Comparison of ENCODE assay signal across 17 mouse cellular contexts in the genomic region with DNA sequence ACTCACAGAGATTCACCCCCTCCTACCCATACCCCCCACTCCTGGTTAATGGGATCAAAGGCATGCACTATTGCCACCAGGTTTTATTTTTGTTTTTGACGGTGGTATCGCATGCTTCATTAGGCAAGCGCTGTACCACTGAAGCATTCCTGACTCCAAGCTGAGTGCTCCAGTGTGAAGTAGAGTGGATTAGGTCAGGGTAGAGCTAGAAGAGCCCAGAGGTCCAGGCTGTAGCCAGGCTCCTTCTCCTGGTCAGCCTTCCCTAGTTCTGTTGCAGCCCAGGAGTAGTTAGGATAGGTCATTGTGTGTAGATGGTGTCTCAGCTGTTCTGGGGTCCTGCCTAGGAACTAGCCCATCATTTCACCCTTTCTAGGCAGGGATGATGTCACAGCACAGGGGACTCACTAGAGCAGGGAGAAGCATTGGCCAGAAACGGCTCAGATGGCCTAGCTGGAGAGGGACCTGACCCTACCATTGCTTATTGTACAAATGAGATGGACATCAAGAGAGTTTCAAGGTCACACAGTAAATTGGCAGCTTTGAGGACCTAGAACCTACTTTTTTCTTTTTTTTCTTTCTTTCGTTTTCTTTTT. TPM values are rescaled to one million over a fixed set of nuclear protein-coding genes. Genes with fewer than 3 reads are reported as not detected.
DNase-seq lines count a peak whose midpoint lies in the region; ATAC-seq and TF ChIP-seq lines count a peak whose summit lies in the region.
"Had no signal": no experiment of that assay in that cellular context is flagged by ENCODE, and none has a peak within 500 bp of the region (broad histone marks: within the 10 kb centered on the region; RNA-seq: fewer than 3 reads in every experiment).

No protein-coding gene starts in this region.

- peaks cover 31% of the 10 kb centered on the region for H3K36me3 ChIP-seq in embryonic facial prominence, embryonic 15.5 days
- peaks cover 37% of the 10 kb centered on the region for H3K36me3 ChIP-seq in embryonic facial prominence, embryonic 10.5 days (replicated peaks)
- H3K36me3 ChIP-seq in kidney, adult 2 months (ENCODE audit: control insufficient read depth, insufficient read depth, low read length), result peaks cover 2% of the 10 kb centered on the region
- peaks cover 11% of the 10 kb centered on the region; the same call in 1 of the 2 replicates for H3K36me3 ChIP-seq in midbrain, embryonic 11.5 days (ENCODE audit: control insufficient read depth, insufficient read depth, low read length)
- H3K36me3 ChIP-seq in midbrain, embryonic 13.5 days, result peaks cover 24% of the 10 kb centered on the region

- no peaks in the 10 kb centered on the region for H3K27me3 ChIP-seq in embryonic facial prominence, embryonic 15.5 days
- no peaks in the 10 kb centered on the region for H3K27me3 ChIP-seq in embryonic facial prominence, embryonic 10.5 days (replicated peaks; ENCODE audit: low read depth, poor library complexity, severe bottlenecking)
- no peaks in the 10 kb centered on the region for H3K27me3 ChIP-seq in kidney, adult 2 months (replicated peaks; ENCODE audit: control insufficient read depth, insufficient read depth, low read length)
- H3K27me3 ChIP-seq in midbrain, embryonic 11.5 days (ENCODE audit: control insufficient read depth, insufficient read depth, low read length), result no peaks in the 10 kb centered on the region
- no peaks in the 10 kb centered on the region for H3K27me3 ChIP-seq in midbrain, embryonic 13.5 days
- H3K27me3 ChIP-seq: forebrain, embryonic 12.5 days; hindbrain, embryonic 15.5 days; limb, embryonic 12.5 days; neural tube, embryonic 13.5 days; Patski had no signal

- H3K27ac ChIP-seq in embryonic facial prominence, embryonic 15.5 days (replicated peaks), result 0 out of 2 replicates have a peak overlapping the region, but pooled peaks have one; percentile 44
- H3K27ac ChIP-seq in embryonic facial prominence, embryonic 10.5 days (replicated peaks), result no peak overlapping the region
- H3K27ac ChIP-seq in kidney, adult 2 months (ENCODE audit: insufficient read depth, low read depth, low read length), result peak overlapping the region; percentile 87
- no peak overlapping the region for H3K27ac ChIP-seq in midbrain, embryonic 11.5 days (ENCODE audit: low read depth, low read length)
- no peak overlapping the region for H3K27ac ChIP-seq in midbrain, embryonic 13.5 days
- H3K27ac ChIP-seq in olfactory bulb, adult 2 months (ENCODE audit: insufficient read depth, low read depth, low read length), result peak overlapping the region; percentile 13
- no peak overlapping the region for H3K27ac ChIP-seq in left cerebral cortex, adult 2 months
- H3K27ac ChIP-seq: forebrain, embryonic 12.5 days; hindbrain, embryonic 15.5 days; limb, embryonic 12.5 days; midbrain, embryonic 10.5 days; neural tube, embryonic 13.5 days had no signal

- H3K9ac ChIP-seq in embryonic facial prominence, embryonic 15.5 days, result no peak overlapping the region
- H3K9ac ChIP-seq in midbrain, embryonic 11.5 days (ENCODE audit: low read length), result no peak overlapping the region
- no peak overlapping the region for H3K9ac ChIP-seq in midbrain, embryonic 13.5 days (replicated peaks)
- H3K9ac ChIP-seq: forebrain, embryonic 12.5 days; hindbrain, embryonic 15.5 days; limb, embryonic 12.5 days; neural tube, embryonic 13.5 days had no signal

- intact Hi-C loops in left cerebral cortex, adult 2 months (cut with DNase I), result no loop called here

- H3K9me3 ChIP-seq in embryonic facial prominence, embryonic 15.5 days (replicated peaks), result no peaks in the 10 kb centered on the region
- H3K9me3 ChIP-seq in embryonic facial prominence, embryonic 10.5 days, result no peaks in the 10 kb centered on the region
- H3K9me3 ChIP-seq in midbrain, embryonic 11.5 days (ENCODE audit: control insufficient read depth, low read length), result no peaks in the 10 kb centered on the region
- no peaks in the 10 kb centered on the region for H3K9me3 ChIP-seq in midbrain, embryonic 13.5 days
- H3K9me3 ChIP-seq: forebrain, embryonic 12.5 days; hindbrain, embryonic 15.5 days; limb, embryonic 12.5 days; midbrain, embryonic 10.5 days; neural tube, embryonic 13.5 days had no signal

- 66% methylated on average over 5 of the region's 5 CpGs for WGBS in embryonic facial prominence, embryonic 15.5 days
- 77% methylated on average over 5 of the region's 5 CpGs for WGBS in embryonic facial prominence, embryonic 10.5 days
- WGBS in kidney, adult 2 months, result 30% methylated on average over 5 of the region's 5 CpGs
- WGBS in midbrain, embryonic 11.5 days, result 79% methylated on average over 5 of the region's 5 CpGs
- 73% methylated on average over 5 of the region's 5 CpGs for WGBS in midbrain, embryonic 13.5 days
- WGBS in olfactory bulb, adult 2 months, result 49% methylated on average over 5 of the region's 5 CpGs

- H3K4me1 ChIP-seq in embryonic facial prominence, embryonic 15.5 days, result peaks cover 16% of the 10 kb centered on the region
- H3K4me1 ChIP-seq in embryonic facial prominence, embryonic 10.5 days, result no peaks in the 10 kb centered on the region
- H3K4me1 ChIP-seq in kidney, adult 2 months (ENCODE audit: control insufficient read depth, insufficient read depth, low read length), result peaks cover 28% of the 10 kb centered on the region
- H3K4me1 ChIP-seq in midbrain, embryonic 11.5 days (ENCODE audit: control insufficient read depth, insufficient read depth, low read length), result no peaks in the 10 kb centered on the region
- H3K4me1 ChIP-seq in midbrain, embryonic 13.5 days (replicated peaks), result no peaks in the 10 kb centered on the region
- H3K4me1 ChIP-seq in olfactory bulb, adult 2 months (ENCODE audit: control insufficient read depth, insufficient read depth, low read length), result peaks cover 31% of the 10 kb centered on the region
- H3K4me1 ChIP-seq: forebrain, embryonic 12.5 days; hindbrain, embryonic 15.5 days; limb, embryonic 12.5 days; neural tube, embryonic 13.5 days had no signal

- no peak overlapping the region for H3K4me2 ChIP-seq in embryonic facial prominence, embryonic 15.5 days (replicated peaks)
- no peak overlapping the region for H3K4me2 ChIP-seq in midbrain, embryonic 11.5 days
- H3K4me2 ChIP-seq in midbrain, embryonic 13.5 days (replicated peaks), result no peak overlapping the region
- H3K4me2 ChIP-seq: forebrain, embryonic 12.5 days; hindbrain, embryonic 15.5 days; limb, embryonic 12.5 days; neural tube, embryonic 13.5 days had no signal

- DNase-seq in embryonic facial prominence, embryonic 10.5 days (ENCODE audit: low spot score), result no peak
- peak; percentile 52 for DNase-seq in kidney, adult 2 months
- no peak for DNase-seq in kidney, postnatal 36 days
- peak; percentile 74 for DNase-seq in midbrain, embryonic 11.5 days (ENCODE audit: low spot score, missing footprints)
- no peak for DNase-seq in left cerebral cortex, adult 2 months (ENCODE audit: extremely low spot score in 1 of 2, low spot score in 2 of 2)
- DNase-seq: cerebellum, postnatal 10 days; right cerebral cortex, postnatal 14 days had no signal

- H3K4me3 ChIP-seq in embryonic facial prominence, embryonic 15.5 days (replicated peaks), result no peak overlapping the region
- H3K4me3 ChIP-seq in embryonic facial prominence, embryonic 10.5 days, result no peak overlapping the region
- no peak overlapping the region for H3K4me3 ChIP-seq in kidney, adult 2 months (ENCODE audit: insufficient read depth, low read depth, low read length)
- H3K4me3 ChIP-seq in midbrain, embryonic 11.5 days (ENCODE audit: low read depth, low read length), result no peak overlapping the region
- no peak overlapping the region for H3K4me3 ChIP-seq in midbrain, embryonic 13.5 days (replicated peaks)
- no peak overlapping the region for H3K4me3 ChIP-seq in olfactory bulb, adult 2 months (ENCODE audit: insufficient read depth, low read depth, low read length)
- H3K4me3 ChIP-seq in left cerebral cortex, adult 2 months, result no peak overlapping the region
- H3K4me3 ChIP-seq: forebrain, embryonic 12.5 days; hindbrain, embryonic 15.5 days; limb, embryonic 12.5 days; midbrain, embryonic 10.5 days; neural tube, embryonic 13.5 days had no signal

- TF ChIP-seq POLR2A in kidney, adult 2 months (IDR thresholded peaks at IDR 0.05; ENCODE audit: low read depth, low read length), result no peak
- TF ChIP-seq POLR2A in olfactory bulb, adult 2 months (IDR thresholded peaks at IDR 0.05; ENCODE audit: insufficient read depth, low read depth, low read length), result no peak

- TF ChIP-seq CTCF in kidney, adult 2 months (conservative IDR thresholded peaks at IDR 0.05; ENCODE audit: insufficient read depth, insufficient read length, low read depth, low read length), result no peak
- no peak for TF ChIP-seq CTCF in olfactory bulb, adult 2 months (IDR thresholded peaks at IDR 0.05; ENCODE audit: insufficient read depth, low read depth, low read length)
- TF ChIP-seq CTCF in left cerebral cortex, adult 2 months (IDR thresholded peaks at IDR 0.05), result no peak

- no peak for ATAC-seq in embryonic facial prominence, embryonic 15.5 days (ENCODE audit: insufficient number of reproducible peaks, low FRiP score, low TSS enrichment, low read depth)
- ATAC-seq in midbrain, embryonic 11.5 days (ENCODE audit: low FRiP score), result no peak
- ATAC-seq in midbrain, embryonic 13.5 days, result no peak
- ATAC-seq: activated CD4-positive, CD25-positive, alpha-beta regulatory T cell, adult 4 months had no signal

RNA-seq across cellular contexts. Expression of a gene that starts 13.5 kb away (rescaled TPM):
- polyA plus RNA-seq in embryonic facial prominence, embryonic 15.5 days (2015; fragmentation: Nextera tagmentation; extraction: Ambion mirVana), result 31.4 and 33.8 TPM in 2 replicates
- 20.1 and 20.3 TPM in 2 replicates for polyA plus RNA-seq in embryonic facial prominence, embryonic 10.5 days (2016; fragmentation: Nextera tagmentation; extraction: Ambion mirVana)
- polyA plus RNA-seq in kidney, adult 2 months (2012; rRNA removed), result 31.6 and 40.3 TPM in 2 replicates
- polyA plus RNA-seq in midbrain, embryonic 11.5 days (2014; fragmentation: Nextera tagmentation; extraction: Ambion mirVana), result 10.4 and 12.9 TPM in 2 replicates
- polyA plus RNA-seq in midbrain, embryonic 13.5 days (2015; fragmentation: Nextera tagmentation; extraction: Ambion mirVana), result 16.2 and 17.7 TPM in 2 replicates
- not detected in 2 replicates for polyA plus RNA-seq in olfactory bulb, adult 2 months (2012; ENCODE audit: insufficient read depth, insufficient read length, low replicate concordance, missing spikeins)
- 10 to 100 TPM; 34.8 to 41.4 TPM for total RNA-seq in left cerebral cortex, adult 2 months (2021)

RNA-seq across cellular contexts. Expression of a gene that starts 26.6 kb away (rescaled TPM):
- polyA plus RNA-seq in embryonic facial prominence, embryonic 15.5 days (2015; fragmentation: Nextera tagmentation; extraction: Ambion mirVana), result 133 and 145 TPM in 2 replicates
- polyA plus RNA-seq in embryonic facial prominence, embryonic 10.5 days (2016; fragmentation: Nextera tagmentation; extraction: Ambion mirVana), result 260 and 267 TPM in 2 replicates
- 33.5 and 47.4 TPM in 2 replicates for polyA plus RNA-seq in kidney, adult 2 months (2012; rRNA removed)
- 179 and 197 TPM in 2 replicates for polyA plus RNA-seq in midbrain, embryonic 11.5 days (2014; fragmentation: Nextera tagmentation; extraction: Ambion mirVana)
- 136 and 149 TPM in 2 replicates for polyA plus RNA-seq in midbrain, embryonic 13.5 days (2015; fragmentation: Nextera tagmentation; extraction: Ambion mirVana)
- polyA plus RNA-seq in olfactory bulb, adult 2 months (2012; ENCODE audit: insufficient read depth, insufficient read length, low replicate concordance, missing spikeins), result not detected in 2 replicates
- 10 to 100 TPM; 31.1 to 32.8 TPM for total RNA-seq in left cerebral cortex, adult 2 months (2021)

RNA-seq across cellular contexts. Expression of a gene that starts 27.0 kb away (rescaled TPM):
- polyA plus RNA-seq in embryonic facial prominence, embryonic 15.5 days (2015; fragmentation: Nextera tagmentation; extraction: Ambion mirVana), result 156 and 164 TPM in 2 replicates
- 153 TPM in 2 replicates for polyA plus RNA-seq in embryonic facial prominence, embryonic 10.5 days (2016; fragmentation: Nextera tagmentation; extraction: Ambion mirVana)
- polyA plus RNA-seq in kidney, adult 2 months (2012; rRNA removed), result 890 and 915 TPM in 2 replicates
- polyA plus RNA-seq in midbrain, embryonic 11.5 days (2014; fragmentation: Nextera tagmentation; extraction: Ambion mirVana), result 155 and 165 TPM in 2 replicates
- polyA plus RNA-seq in midbrain, embryonic 13.5 days (2015; fragmentation: Nextera tagmentation; extraction: Ambion mirVana), result 220 and 221 TPM in 2 replicates
- polyA plus RNA-seq in olfactory bulb, adult 2 months (2012; ENCODE audit: insufficient read depth, insufficient read length, low replicate concordance, missing spikeins), result 365 TPM in 1 of 2 replicates, not detected in the other
- total RNA-seq in left cerebral cortex, adult 2 months (2021), result 100 to 1,000 TPM; 420 to 427 TPM

RNA-seq across cellular contexts. Expression of a gene that starts 42.9 kb away (rescaled TPM):
- polyA plus RNA-seq in embryonic facial prominence, embryonic 15.5 days (2015; fragmentation: Nextera tagmentation; extraction: Ambion mirVana), result 31.1 and 32.3 TPM in 2 replicates
- polyA plus RNA-seq in embryonic facial prominence, embryonic 10.5 days (2016; fragmentation: Nextera tagmentation; extraction: Ambion mirVana), result 15.9 and 16.0 TPM in 2 replicates
- 121 and 131 TPM in 2 replicates for polyA plus RNA-seq in kidney, adult 2 months (2012; rRNA removed)
- 11.0 and 12.9 TPM in 2 replicates for polyA plus RNA-seq in midbrain, embryonic 11.5 days (2014; fragmentation: Nextera tagmentation; extraction: Ambion mirVana)
- 21.5 and 23.3 TPM in 2 replicates for polyA plus RNA-seq in midbrain, embryonic 13.5 days (2015; fragmentation: Nextera tagmentation; extraction: Ambion mirVana)
- polyA plus RNA-seq in olfactory bulb, adult 2 months (2012; ENCODE audit: insufficient read depth, insufficient read length, low replicate concordance, missing spikeins), result 278 TPM in 1 of 2 replicates, not detected in the other
- 100 to 1,000 TPM; 220 to 228 TPM for total RNA-seq in left cerebral cortex, adult 2 months (2021)

Comparison
In these comparisons a context has a peak if more than half of its experiments do, and no peak if none do; other contexts are left out.
1. H3K27ac ChIP-seq: peak in embryonic facial prominence, embryonic 15.5 days (single experiment), kidney, adult 2 months (single experiment) and olfactory bulb, adult 2 months (single experiment); none in embryonic facial prominence, embryonic 10.5 days (single experiment), midbrain, embryonic 11.5 days (single experiment), midbrain, embryonic 13.5 days (single experiment) and left cerebral cortex, adult 2 months (single experiment).
2. DNase-seq: peak in kidney, adult 2 months (single experiment) and midbrain, embryonic 11.5 days (single experiment); none in embryonic facial prominence, embryonic 10.5 days (single experiment), kidney, postnatal 36 days (0 of 2) and left cerebral cortex, adult 2 months (0 of 2).